Mouse (Mus musculus): ENCODE measurements around the gene Vmn1r235. TPM values are rescaled to one million over a fixed set of nuclear protein-coding genes. Genes with fewer than 3 reads are reported as not detected.

Vmn1r235 gene
- polyA plus RNA-seq, 1 experiment from 2014 or later: not detected

Small RNA genes lying within 50 kb of the gene (microRNA-seq; reads per million reads assigned to microRNA genes)
- not detected for gene Gm26384

Other genes with a start within 250 kb of the Vmn1r235 start
- 20.8 and 21.5 TPM in 2 replicates for gene Zfp160, start 247.5 kb upstream of the Vmn1r235 start, polyA plus RNA-seq (2015; fragmentation: Nextera tagmentation; extraction: Ambion mirVana)
- gene Vmn1r234, start 30.3 kb upstream of the Vmn1r235 start, polyA plus RNA-seq (2015; fragmentation: Nextera tagmentation; extraction: Ambion mirVana): not detected in 2 replicates
- gene Vmn1r236, start 26.5 kb downstream of the Vmn1r235 start, polyA plus RNA-seq (2015; fragmentation: Nextera tagmentation; extraction: Ambion mirVana): not detected in 2 replicates
- gene Vmn1r237, start 55.5 kb downstream of the Vmn1r235 start, polyA plus RNA-seq (2015; fragmentation: Nextera tagmentation; extraction: Ambion mirVana): not detected in 2 replicates
- gene Zfp677, start 127.3 kb downstream of the Vmn1r235 start, polyA plus RNA-seq (2015; fragmentation: Nextera tagmentation; extraction: Ambion mirVana): 4.9 and 5.9 TPM in 2 replicates
- 4.1 and 5.7 TPM in 2 replicates for gene Zfp54, start 166.8 kb downstream of the Vmn1r235 start, polyA plus RNA-seq (2015; fragmentation: Nextera tagmentation; extraction: Ambion mirVana)
- 13.0 and 16.0 TPM in 2 replicates for gene Zfp51, start 194.0 kb downstream of the Vmn1r235 start, polyA plus RNA-seq (2015; fragmentation: Nextera tagmentation; extraction: Ambion mirVana)
- 12.4 and 13.5 TPM in 2 replicates for gene Zfp53, start 232.6 kb downstream of the Vmn1r235 start, polyA plus RNA-seq (2015; fragmentation: Nextera tagmentation; extraction: Ambion mirVana)

Data from forebrain, embryonic 16.5 days (tissue).